ENCODE assay signal across 10 mouse cellular contexts in genomic region chr10:60282116-60283014, GRCm38 (mm10). TPM values are rescaled to one million over a fixed set of nuclear protein-coding genes. Genes with fewer than 3 reads are reported as not detected.
DNase-seq lines count a peak whose midpoint lies in the region; TF ChIP-seq lines count a peak whose summit lies in the region.
"Had no signal": no experiment of that assay in that cellular context is flagged by ENCODE, and none has a peak within 500 bp of the region (broad histone marks: within the 10 kb centered on the region; RNA-seq: fewer than 3 reads in every experiment).

No protein-coding gene starts in this region.

- intact Hi-C loops in left cerebral cortex, adult 2 months (cut with DNase I) = no loop called here
- intact Hi-C loops in left cerebral cortex, postnatal 10 days (cut with DNase I) = no loop called here

- DNase-seq in adrenal gland, postnatal 14 days = peak; percentile 42
- no peak for DNase-seq in adrenal gland, adult 18-20 months (ENCODE audit: low spot score in 2 of 2)
- DNase-seq in left cerebral cortex, adult 2 months (ENCODE audit: extremely low spot score in 1 of 2, low spot score in 2 of 2) = no peak
- no peak for DNase-seq in left cerebral cortex, postnatal 10 days (ENCODE audit: extremely low spot score in 1 of 2, low spot score in 2 of 2)
- no peak for DNase-seq in left cerebral cortex, adult 9 months (ENCODE audit: low spot score in 2 of 2)
- DNase-seq in embryo, embryonic 10.5 days (ENCODE audit: low spot score) = no peak
- DNase-seq: gastrocnemius, postnatal 14 days; lung, embryonic 14.5 days had no signal

- TF ChIP-seq CTCF in left cerebral cortex, adult 2 months (IDR thresholded peaks at IDR 0.05) = no peak
- no peak for TF ChIP-seq CTCF in embryonic fibroblast, embryonic 13.5 days (IDR thresholded peaks at IDR 0.05; ENCODE audit: borderline replicate concordance, insufficient read depth, low read length)

- no peaks in the 10 kb centered on the region for H3K36me3 ChIP-seq in myocyte (ENCODE audit: control insufficient read depth, insufficient read depth)

- peak overlapping the region; percentile 34 for H3K4me3 ChIP-seq in left cerebral cortex, adult 2 months
- no peak overlapping the region for H3K4me3 ChIP-seq in embryonic fibroblast, embryonic 13.5 days (ENCODE audit: insufficient read depth, low read length)
- no peak overlapping the region for H3K4me3 ChIP-seq in myocyte

- H3K27me3 ChIP-seq in myocyte (ENCODE audit: control insufficient read depth, insufficient read depth, insufficient read length) = no peaks in the 10 kb centered on the region

- H3K4me2 ChIP-seq in myocyte (ENCODE audit: low read depth) = peak overlapping the region; percentile 91
- H3K4me2 ChIP-seq: lung, embryonic 14.5 days had no signal

- TF ChIP-seq POLR2A in embryonic fibroblast, embryonic 13.5 days (IDR thresholded peaks at IDR 0.05; ENCODE audit: low read depth, low read length) = no peak
- TF ChIP-seq POLR2A in myocyte (IDR thresholded peaks at IDR 0.05; ENCODE audit: insufficient read length, low read depth) = no peak

- peak overlapping the region; percentile 82 for H3K27ac ChIP-seq in left cerebral cortex, adult 2 months
- peak overlapping the region; percentile 29 for H3K27ac ChIP-seq in embryonic fibroblast, embryonic 13.5 days (ENCODE audit: insufficient read depth, low read length)

- H3K79me2 ChIP-seq in myocyte (ENCODE audit: control insufficient read depth, insufficient read depth) = peaks cover 99% of the 10 kb centered on the region

- no peak overlapping the region for H3ac ChIP-seq in myocyte (ENCODE audit: control insufficient read depth, insufficient read length)

- H3K4me1 ChIP-seq in embryonic fibroblast, embryonic 13.5 days (ENCODE audit: control insufficient read depth, insufficient read depth, low read length) = peaks cover 27% of the 10 kb centered on the region

TF ChIP-seq in myocyte, 11 proteins besides CTCF, POLR2A, EP300 and RAD21:
- TF ChIP-seq MYOG (IDR thresholded peaks at IDR 0.05; ENCODE audit: control insufficient read depth in 1 of 3, insufficient read depth in 1 of 3, insufficient read length in 2 of 3, low read depth in 2 of 3) = no peak

RNA-seq across cellular contexts. Expression of gene Psap, which starts 4.9 kb away (rescaled TPM):
- 876 and 969 TPM in 2 replicates for total RNA-seq in adrenal gland, postnatal 14 days (2021)
- 1,000 to 10,000 TPM; 1,159 to 1,329 TPM for total RNA-seq in adrenal gland, adult 18-20 months (2021)
- total RNA-seq in left cerebral cortex, adult 2 months (2021) = 1,000 to 10,000 TPM; 1,511 to 1,570 TPM
- total RNA-seq in left cerebral cortex, postnatal 10 days (2021) = 1,000 to 10,000 TPM; 1,196 to 1,248 TPM
- 665 and 734 TPM in 2 replicates for polyA plus RNA-seq in embryonic fibroblast, embryonic 13.5 days (2011; ENCODE audit: insufficient read length, low read depth, missing spikeins)
- 729 TPM for polyA plus RNA-seq in myocyte (2012; fragmentation: generic; extraction: Trizol)
